Comparison of ENCODE assay signal across 30 mouse cellular contexts in the genomic region with DNA sequence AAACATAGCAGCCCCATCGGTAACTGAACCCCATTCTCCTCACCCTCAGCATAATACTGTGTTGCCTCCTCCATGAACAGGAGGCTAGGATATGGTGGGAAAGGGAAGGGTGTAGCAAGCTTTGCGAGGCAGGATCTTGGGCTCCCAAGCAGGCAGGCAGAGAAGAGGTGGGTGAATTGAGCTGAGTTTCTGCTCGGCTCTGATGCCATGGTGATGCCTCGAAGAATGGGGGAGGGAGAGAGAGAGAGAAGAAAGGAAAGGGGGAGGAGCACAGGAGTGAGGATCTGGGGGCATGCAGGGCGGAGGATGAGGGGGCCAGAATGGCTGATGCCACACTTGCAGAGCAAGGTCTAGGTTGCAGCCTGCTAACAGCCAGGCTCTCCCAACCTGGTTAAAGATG. TPM values are rescaled to one million over a fixed set of nuclear protein-coding genes. Genes with fewer than 3 reads are reported as not detected.
DNase-seq lines count a peak whose midpoint lies in the region; ATAC-seq and TF ChIP-seq lines count a peak whose summit lies in the region.
"Had no signal": no experiment of that assay in that cellular context is flagged by ENCODE, and none has a peak within 500 bp of the region (broad histone marks: within the 10 kb centered on the region; RNA-seq: fewer than 3 reads in every experiment).

No protein-coding gene starts in this region.

- no peaks in the 10 kb centered on the region for H3K27me3 ChIP-seq in forebrain, postnatal 0 days (ENCODE audit: insufficient read depth, low read length)
- H3K27me3 ChIP-seq in forebrain, embryonic 14.5 days (replicated peaks; ENCODE audit: control insufficient read depth, insufficient read depth, low read length): no peaks in the 10 kb centered on the region
- peaks cover 2% of the 10 kb centered on the region; the same call in 1 of the 2 replicates for H3K27me3 ChIP-seq in midbrain, embryonic 15.5 days (replicated peaks)
- H3K27me3 ChIP-seq: intestine, embryonic 15.5 days; neural tube, embryonic 12.5 days had no signal

- peak; percentile 27; the same call in 1 of the 2 replicates for TF ChIP-seq POLR2A in olfactory bulb, adult 2 months (IDR thresholded peaks at IDR 0.05; ENCODE audit: insufficient read depth, low read depth, low read length)

- H3K9ac ChIP-seq in forebrain, postnatal 0 days: peak overlapping the region; percentile 64
- H3K9ac ChIP-seq in forebrain, embryonic 14.5 days (ENCODE audit: low read length): no peak overlapping the region
- no peak overlapping the region for H3K9ac ChIP-seq in midbrain, embryonic 15.5 days
- H3K9ac ChIP-seq: embryonic facial prominence, embryonic 12.5 days; heart, embryonic 15.5 days; intestine, embryonic 15.5 days; limb, embryonic 15.5 days; liver, embryonic 14.5 days; lung, embryonic 14.5 days; neural tube, embryonic 12.5 days had no signal

- ATAC-seq in forebrain, postnatal 0 days: peak; percentile 20
- no peak for ATAC-seq in forebrain, embryonic 14.5 days
- ATAC-seq in midbrain, embryonic 15.5 days (replicated peaks): no peak
- ATAC-seq: hindbrain, embryonic 16.5 days; intestine, embryonic 15.5 days had no signal

- TF ChIP-seq CTCF in forebrain, postnatal 0 days (IDR thresholded peaks at IDR 0.05; ENCODE audit: low read depth): no peak
- no peak for TF ChIP-seq CTCF in olfactory bulb, adult 2 months (IDR thresholded peaks at IDR 0.05; ENCODE audit: insufficient read depth, low read depth, low read length)

- peaks cover 26% of the 10 kb centered on the region for H3K4me1 ChIP-seq in forebrain, postnatal 0 days (ENCODE audit: insufficient read depth)
- peaks cover 8% of the 10 kb centered on the region; the same call in 1 of the 2 replicates for H3K4me1 ChIP-seq in forebrain, embryonic 14.5 days (ENCODE audit: control insufficient read depth, insufficient read depth, low read length)
- peaks cover 35% of the 10 kb centered on the region for H3K4me1 ChIP-seq in olfactory bulb, adult 2 months (ENCODE audit: control insufficient read depth, insufficient read depth, low read length)
- peaks cover 12% of the 10 kb centered on the region for H3K4me1 ChIP-seq in midbrain, embryonic 15.5 days

- H3K27ac ChIP-seq in forebrain, postnatal 0 days (ENCODE audit: low read depth, low read length): peak overlapping the region; percentile 72
- no peak overlapping the region for H3K27ac ChIP-seq in forebrain, embryonic 14.5 days (ENCODE audit: low read depth, low read length)
- peak overlapping the region; percentile 91 for H3K27ac ChIP-seq in olfactory bulb, adult 2 months (ENCODE audit: insufficient read depth, low read depth, low read length)
- H3K27ac ChIP-seq in midbrain, embryonic 15.5 days: no peak overlapping the region
- H3K27ac ChIP-seq: embryonic facial prominence, embryonic 12.5 days; gastrocnemius, adult 2 months; heart, embryonic 15.5 days; intestine, embryonic 15.5 days; limb, embryonic 15.5 days; liver, embryonic 14.5 days; neural tube, embryonic 12.5 days had no signal

- H3K4me3 ChIP-seq in forebrain, postnatal 0 days (ENCODE audit: low read depth, low read length): peak overlapping the region; percentile 43
- H3K4me3 ChIP-seq in forebrain, embryonic 14.5 days (ENCODE audit: low read depth, low read length): no peak overlapping the region
- H3K4me3 ChIP-seq in olfactory bulb, adult 2 months (ENCODE audit: insufficient read depth, low read depth, low read length): peak overlapping the region; percentile 64
- H3K4me3 ChIP-seq in midbrain, embryonic 15.5 days: no peak overlapping the region
- H3K4me3 ChIP-seq: embryonic facial prominence, embryonic 12.5 days; gastrocnemius, adult 2 months; heart, embryonic 15.5 days; intestine, embryonic 15.5 days; limb, embryonic 15.5 days; neural tube, embryonic 12.5 days had no signal

- peak; percentile 32 for DNase-seq in forebrain, postnatal 0 days
- no peak for DNase-seq in forebrain, embryonic 14.5 days (ENCODE audit: low spot score)
- peak; percentile 72 for DNase-seq in right cerebral cortex, adult 18-20 months
- DNase-seq in right cerebral cortex, postnatal 4 days: no peak
- no peak for DNase-seq in gastrocnemius, adult 8-10 months (ENCODE audit: low spot score in 2 of 2)
- no peak for DNase-seq in T-cell, adult 2 months (ENCODE audit: low spot score)
- DNase-seq: cerebellum, adult 11-12 months; cerebellum, postnatal 10 days; gastrocnemius, adult 2 months; heart, postnatal 4 days; kidney, adult 8-10 months; kidney, postnatal 10 days; lung, embryonic 14.5 days; lung, postnatal 36 days; midbrain, embryonic 14.5 days; retina, postnatal 1 day; spleen, adult 18-20 months; thymus, postnatal 14 days had no signal

- no peaks in the 10 kb centered on the region for H3K36me3 ChIP-seq in forebrain, postnatal 0 days (ENCODE audit: insufficient read depth)
- H3K36me3 ChIP-seq in forebrain, embryonic 14.5 days (ENCODE audit: control insufficient read depth, insufficient read depth, low read length): no peaks in the 10 kb centered on the region
- H3K36me3 ChIP-seq in midbrain, embryonic 15.5 days (replicated peaks): no peaks in the 10 kb centered on the region
- H3K36me3 ChIP-seq: embryonic facial prominence, embryonic 12.5 days; heart, embryonic 15.5 days; intestine, embryonic 15.5 days; limb, embryonic 15.5 days; neural tube, embryonic 12.5 days had no signal

- H3K4me2 ChIP-seq in forebrain, postnatal 0 days (ENCODE audit: low read depth): peak overlapping the region; percentile 91
- no peak overlapping the region for H3K4me2 ChIP-seq in forebrain, embryonic 14.5 days (ENCODE audit: low read length)
- no peak overlapping the region for H3K4me2 ChIP-seq in midbrain, embryonic 15.5 days
- H3K4me2 ChIP-seq: embryonic facial prominence, embryonic 12.5 days; heart, embryonic 15.5 days; intestine, embryonic 15.5 days; limb, embryonic 15.5 days; lung, embryonic 14.5 days; neural tube, embryonic 12.5 days had no signal

- WGBS in forebrain, postnatal 0 days: 44% methylated on average over 5 of the region's 5 CpGs
- WGBS in forebrain, embryonic 14.5 days: 40% methylated on average over 5 of the region's 5 CpGs
- WGBS in olfactory bulb, adult 2 months: 24% methylated on average over 5 of the region's 5 CpGs
- 38% methylated on average over 5 of the region's 5 CpGs for WGBS in midbrain, embryonic 15.5 days

- no peaks in the 10 kb centered on the region for H3K9me3 ChIP-seq in forebrain, postnatal 0 days (ENCODE audit: low read length)
- H3K9me3 ChIP-seq in forebrain, embryonic 14.5 days (replicated peaks; ENCODE audit: control insufficient read depth, low read length): no peaks in the 10 kb centered on the region
- H3K9me3 ChIP-seq in midbrain, embryonic 15.5 days: no peaks in the 10 kb centered on the region
- H3K9me3 ChIP-seq: embryonic facial prominence, embryonic 12.5 days; heart, embryonic 15.5 days; intestine, embryonic 15.5 days; limb, embryonic 15.5 days; neural tube, embryonic 12.5 days had no signal

RNA-seq across cellular contexts. Expression of a gene that starts 2.2 kb away (rescaled TPM):
- 17.0 and 17.5 TPM in 2 replicates for total RNA-seq in forebrain, postnatal 0 days (2014; rRNA removed)
- 12.4 and 14.9 TPM in 2 replicates for polyA plus RNA-seq in forebrain, postnatal 0 days (2015; fragmentation: Nextera tagmentation; extraction: Ambion mirVana)
- polyA plus RNA-seq in forebrain, embryonic 14.5 days (2014; fragmentation: Nextera tagmentation; extraction: Ambion mirVana): 1.7 and 3.1 TPM in 2 replicates
- not detected in 2 replicates for polyA plus RNA-seq in olfactory bulb, adult 2 months (2012; ENCODE audit: insufficient read depth, insufficient read length, low replicate concordance, missing spikeins)
- total RNA-seq in gastrocnemius, adult 8-10 months (2022): not detected
- 0.81 and 0.86 TPM in 2 replicates for polyA plus RNA-seq in midbrain, embryonic 15.5 days (2015; fragmentation: Nextera tagmentation; extraction: Ambion mirVana)
- total RNA-seq: gastrocnemius, adult 2 months; heart, postnatal 4 days; megakaryocyte-erythroid progenitor cell, adult 5-6 weeks had no signal

RNA-seq across cellular contexts. Expression of a gene that starts 47.9 kb away (rescaled TPM):
- total RNA-seq in forebrain, postnatal 0 days (2014; rRNA removed): 11.5 and 19.0 TPM in 2 replicates
- polyA plus RNA-seq in forebrain, postnatal 0 days (2015; fragmentation: Nextera tagmentation; extraction: Ambion mirVana): 13.2 and 15.5 TPM in 2 replicates
- 4.7 and 7.4 TPM in 2 replicates for polyA plus RNA-seq in forebrain, embryonic 14.5 days (2014; fragmentation: Nextera tagmentation; extraction: Ambion mirVana)
- not detected in 2 replicates for polyA plus RNA-seq in olfactory bulb, adult 2 months (2012; ENCODE audit: insufficient read depth, insufficient read length, low replicate concordance, missing spikeins)
- total RNA-seq in gastrocnemius, adult 8-10 months (2022): not detected
- polyA plus RNA-seq in midbrain, embryonic 15.5 days (2015; fragmentation: Nextera tagmentation; extraction: Ambion mirVana): 15.3 and 19.7 TPM in 2 replicates
- total RNA-seq: ES-E14; gastrocnemius, adult 2 months; heart, postnatal 4 days; megakaryocyte-erythroid progenitor cell, adult 5-6 weeks had no signal
- polyA plus RNA-seq: gonadal fat pad, adult 2 months; heart, embryonic 15.5 days; intestine, embryonic 15.5 days; lung, embryonic 14.5 days had no signal

RNA-seq across cellular contexts. Expression of a gene that starts 57.4 kb away (rescaled TPM):
- 107 and 116 TPM in 2 replicates for total RNA-seq in forebrain, postnatal 0 days (2014; rRNA removed)
- 247 and 256 TPM in 2 replicates for polyA plus RNA-seq in forebrain, postnatal 0 days (2015; fragmentation: Nextera tagmentation; extraction: Ambion mirVana)
- 179 and 200 TPM in 2 replicates for polyA plus RNA-seq in forebrain, embryonic 14.5 days (2014; fragmentation: Nextera tagmentation; extraction: Ambion mirVana)
- not detected in 2 replicates for polyA plus RNA-seq in olfactory bulb, adult 2 months (2012; ENCODE audit: insufficient read depth, insufficient read length, low replicate concordance, missing spikeins)
- 10 to 100 TPM; 29.7 to 37.0 (median 31.1) TPM for total RNA-seq in gastrocnemius, adult 8-10 months (2022)
- polyA plus RNA-seq in midbrain, embryonic 15.5 days (2015; fragmentation: Nextera tagmentation; extraction: Ambion mirVana): 165 and 174 TPM in 2 replicates

Comparison
In these comparisons a context has a peak if more than half of its experiments do, and no peak if none do; other contexts are left out.
1. DNase-seq: peak in forebrain, postnatal 0 days (single experiment) and right cerebral cortex, adult 18-20 months (single experiment); none in forebrain, embryonic 14.5 days (single experiment), right cerebral cortex, postnatal 4 days (single experiment), gastrocnemius, adult 8-10 months (0 of 2) and T-cell, adult 2 months (single experiment).
2. H3K27ac ChIP-seq: peak in forebrain, postnatal 0 days (single experiment) and olfactory bulb, adult 2 months (single experiment); none in forebrain, embryonic 14.5 days (single experiment) and midbrain, embryonic 15.5 days (single experiment).
3. H3K4me3 ChIP-seq: peak in forebrain, postnatal 0 days (single experiment) and olfactory bulb, adult 2 months (single experiment); none in forebrain, embryonic 14.5 days (single experiment) and midbrain, embryonic 15.5 days (single experiment).